Mouse (Mus musculus): ENCODE results near the gene Olfr868.

The Olfr868 gene

GRCm38 (mm10) chr9:20098326-20098725, at the start of gene Olfr868:
Gene Olfr868 (plus strand): TSS chr9:20098626.
- no peak for DNase-seq

GRCm38 (mm10) chr9:20057462-20057861, 41.0 kb upstream of the Olfr868 start, which contains the start of gene Olfr867:
Gene Olfr867 (minus strand): TSS chr9:20057562.
- no peak for DNase-seq

- DNase-seq, result no peak
These were observed 28.2 kb upstream of the Olfr868 start for GRCm38 (mm10) chr9:20070236-20070635.

- no peak for DNase-seq
These were observed 27.1 kb upstream of the Olfr868 start for GRCm38 (mm10) chr9:20071291-20071690.

GRCm38 (mm10) chr9:20073523-20074177, 24.8 kb upstream of the Olfr868 start:
- DNase-seq, result no peak

GRCm38 (mm10) chr9:20128709-20129108, 30.3 kb downstream of the Olfr868 start, which contains the start of gene Olfr869:
Gene Olfr869 (plus strand): TSS chr9:20129009.
- no peak for DNase-seq

GRCm38 (mm10) chr9:20149706-20150105, 51.3 kb downstream of the Olfr868 start:
- DNase-seq, result no peak
